Mouse (Mus musculus) spleen, embryonic (tissue): ENCODE results near the gene Tbc1d9.

Source experiments
- CTCF ChIA-PET: fragments of 350-600 bp; sonication (Branson Sonifier 250); formaldehyde crosslinking; loops from one replicate; lab custom pipeline; 2022; lab: Charles Lee

The Tbc1d9 gene

GRCm38 (mm10) chr8:83315691-83316090 lies 150.5 kb downstream of the Tbc1d9 start:
- CTCF ChIA-PET = no interaction called here

- CTCF ChIA-PET = no interaction called here
Observed at GRCm38 (mm10) chr8:83320543-83320942, 155.4 kb downstream of the Tbc1d9 start.

- CTCF ChIA-PET = no interaction called here
Observed at GRCm38 (mm10) chr8:83322374-83322773, 157.2 kb downstream of the Tbc1d9 start.
